Mouse (Mus musculus) liver, embryonic 14.5 days (tissue): ENCODE results near the gene Srcin1.

Source experiments
- CTCF ChIP-seq: IDR thresholded peaks from 2 replicates; pipeline ENCODE4 v1.5.1; 2016; ENCODE audit warnings: antibody characterized with exemption, low read depth, control low read depth
- EP300 ChIP-seq: IDR thresholded peaks from 2 replicates; pipeline ENCODE4 v1.6.1; 2016; ENCODE audit warnings: antibody characterized with exemption, low read depth

DNA sequence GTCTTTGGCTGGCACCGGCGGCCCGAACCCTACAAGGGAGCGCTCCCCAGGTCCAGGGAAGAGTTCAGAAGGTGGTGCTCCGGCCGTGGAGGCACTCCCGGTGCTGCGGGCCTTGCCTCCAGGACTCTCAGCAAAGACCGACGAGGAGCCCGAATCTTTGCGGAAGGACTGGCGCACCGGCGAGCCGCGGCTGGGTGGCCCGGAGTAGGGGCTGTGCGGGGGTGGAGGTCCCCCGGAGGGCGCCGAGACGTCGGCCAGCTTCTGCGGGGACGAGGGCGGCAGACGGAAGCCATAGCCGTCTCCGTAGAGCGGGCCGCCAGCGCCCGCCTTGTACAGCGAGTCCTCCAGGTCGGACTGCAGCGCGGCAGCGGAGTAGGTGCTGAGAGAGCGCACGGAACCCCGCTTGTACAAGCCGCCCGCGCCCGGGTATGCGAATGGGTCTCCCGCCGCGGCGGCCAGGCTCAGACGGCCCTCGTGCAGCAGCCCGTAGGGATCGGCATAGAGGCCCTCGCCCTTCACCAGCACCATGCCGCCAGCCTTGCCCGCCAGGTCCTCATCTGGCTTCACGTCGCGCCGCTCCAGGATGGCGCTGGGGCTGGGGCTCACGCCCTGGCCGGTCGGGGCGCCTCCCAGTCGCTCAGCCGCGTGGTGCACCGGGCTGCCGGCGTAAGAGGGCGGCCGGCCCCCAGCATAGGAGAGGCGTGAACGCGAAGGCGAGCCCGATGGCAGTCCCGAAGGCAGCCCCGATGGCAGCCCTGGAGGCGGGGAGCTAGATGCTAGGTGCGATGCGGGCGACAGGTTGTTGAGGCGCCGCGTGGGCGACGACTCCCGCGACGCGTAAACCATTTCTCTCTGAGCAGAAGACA lies 41.3 kb downstream of the Srcin1 start:
- no peak for TF ChIP-seq CTCF
- no peak for TF ChIP-seq EP300
